Mouse (Mus musculus): Measurements from ENCODE around the gene Dnah17. TPM values are rescaled to one million over a fixed set of nuclear protein-coding genes. Genes with fewer than 3 reads are reported as not detected.

Gene Dnah17
- total RNA-seq, 2 experiments from 2014 or later = 0.08 to 0.42 TPM

GRCm38 (mm10) chr11:117974327-117975125 lies 155.9 kb downstream of the Dnah17 start:
- no peak for DNase-seq (ENCODE audit: low spot score in 2 of 2)

DNA sequence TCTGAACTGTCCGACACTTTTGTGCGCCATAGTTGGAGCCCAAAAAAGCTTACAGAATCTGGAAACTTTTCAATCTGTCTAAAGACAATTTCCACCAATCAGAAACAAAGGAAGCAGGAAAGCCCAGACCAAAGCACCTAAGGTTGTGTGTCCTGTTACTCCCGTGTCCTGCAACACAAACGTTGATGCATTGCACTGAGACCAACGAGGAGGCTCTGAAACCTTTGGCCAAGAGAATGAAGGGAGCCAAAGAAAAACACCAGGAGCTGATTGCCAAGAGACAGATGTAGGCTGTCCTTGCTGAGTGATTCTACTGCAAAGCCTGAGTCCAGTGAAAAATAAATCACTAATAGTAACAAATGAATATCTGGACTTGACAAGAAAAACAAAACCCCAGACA lies 156.9 kb downstream of the Dnah17 start:
- DNase-seq (ENCODE audit: low spot score in 2 of 2) = no peak

DNA sequence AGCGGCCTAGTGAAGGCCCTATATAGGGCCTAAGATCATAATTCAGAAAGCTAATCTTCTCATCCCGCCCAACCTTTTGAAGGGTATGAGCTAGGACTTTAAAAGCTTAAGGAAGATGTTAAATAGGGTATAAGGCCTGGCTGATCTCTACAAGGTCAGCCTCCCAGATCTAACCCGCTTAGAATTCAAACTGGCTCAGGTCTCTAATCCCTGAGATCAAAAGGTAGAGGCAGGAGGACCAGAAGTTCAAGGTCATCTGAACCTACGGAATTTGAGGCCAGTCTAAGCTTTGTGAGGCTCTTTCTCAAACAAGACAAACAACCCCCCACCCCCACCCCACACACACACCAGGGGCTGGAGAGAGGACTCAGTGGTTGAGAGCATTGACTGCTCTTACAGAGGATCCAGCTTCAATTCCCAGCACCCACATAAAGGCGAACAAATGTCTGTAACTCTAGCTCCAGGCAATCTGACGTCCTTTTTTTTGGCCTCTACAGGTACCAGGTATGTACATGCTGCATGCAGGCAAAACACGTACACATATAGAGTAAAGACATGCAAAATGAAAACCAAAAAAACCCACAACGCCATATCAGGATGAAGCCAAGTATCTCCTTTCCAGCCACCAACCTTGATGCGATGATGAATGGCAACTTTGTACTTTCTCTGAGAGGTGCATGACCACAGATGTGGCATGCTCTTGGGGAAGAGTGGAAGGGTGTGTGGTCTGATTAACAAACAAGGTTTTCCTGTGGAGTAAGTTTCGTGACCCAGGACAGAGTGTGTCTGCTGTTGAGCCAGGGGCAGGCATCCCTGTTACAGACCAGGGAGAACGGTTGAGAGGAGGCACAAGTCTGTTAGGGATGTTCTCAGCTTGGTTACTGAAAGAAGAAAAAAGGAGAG lies 157.5 kb downstream of the Dnah17 start:
- no peak for DNase-seq (ENCODE audit: low spot score in 2 of 2)

Small RNA genes within 50 kb of the gene (microRNA-seq; reads per million reads assigned to microRNA genes)
- gene Mir6933 = 1.6 reads per million

Other genes starting within 250 kb of the Dnah17 start
- 10 to 100 TPM; 11.8 to 12.7 TPM for gene Socs3, start 160.6 kb downstream of the Dnah17 start, total RNA-seq (2021)
- gene Pgs1, start 144.3 kb downstream of the Dnah17 start, total RNA-seq (2021) = 10 to 100 TPM; 39.1 to 40.4 TPM
- gene Cyth1, start 118.0 kb upstream of the Dnah17 start, total RNA-seq (2021) = 10 to 100 TPM; 30.3 to 31.5 TPM
- gene Usp36, start 159.6 kb upstream of the Dnah17 start, total RNA-seq (2021) = 10 to 100 TPM; 22.7 to 23.5 TPM
- gene Cep295nl, start 211.9 kb upstream of the Dnah17 start, total RNA-seq (2021) = 1 to 10 TPM; 1.4 to 2.1 TPM
- 100 to 1,000 TPM; 107 to 108 TPM for gene Timp2, start 225.1 kb upstream of the Dnah17 start, total RNA-seq (2021)